In genomic region chr12:8366688-8367087, GRCm38 (mm10) we compare ENCODE assay signal across 16 mouse cellular contexts.
"Had no signal": no experiment of that assay in that cellular context is flagged by ENCODE, and none has a peak within 500 bp of the region (broad histone marks: within the 10 kb centered on the region; RNA-seq: fewer than 3 reads in every experiment).

No protein-coding gene starts in this region.

- H3K9me3 ChIP-seq: liver, embryonic 15.5 days; midbrain, embryonic 13.5 days; midbrain, embryonic 15.5 days; neural tube, embryonic 12.5 days; stomach, embryonic 15.5 days had no signal

- H3K4me1 ChIP-seq: liver, embryonic 15.5 days had no signal

- H3K9ac ChIP-seq: liver, embryonic 15.5 days; liver, postnatal 0 days; midbrain, embryonic 13.5 days; midbrain, embryonic 15.5 days; neural tube, embryonic 12.5 days; stomach, embryonic 15.5 days had no signal

- H3K4me2 ChIP-seq: liver, embryonic 15.5 days; midbrain, embryonic 11.5 days; midbrain, embryonic 13.5 days; midbrain, embryonic 15.5 days; neural tube, embryonic 12.5 days; stomach, embryonic 15.5 days had no signal

- H3K36me3 ChIP-seq: liver, embryonic 15.5 days; midbrain, embryonic 13.5 days; midbrain, embryonic 15.5 days; neural tube, embryonic 12.5 days; stomach, embryonic 15.5 days had no signal

- DNase-seq: liver, postnatal 0 days; lung, adult 2 months; lung, postnatal 14 days; lung, postnatal 36 days; right cerebral cortex, postnatal 14 days; thymus, adult 18-20 months; thymus, postnatal 14 days; thymus, postnatal 36 days had no signal

- H3K4me3 ChIP-seq: liver, embryonic 15.5 days; megakaryocyte, embryonic 14.5 days; midbrain, embryonic 13.5 days; midbrain, embryonic 15.5 days; neural tube, embryonic 12.5 days; stomach, embryonic 15.5 days had no signal

- H3K27me3 ChIP-seq: liver, embryonic 15.5 days; megakaryocyte, embryonic 14.5 days; midbrain, embryonic 13.5 days; midbrain, embryonic 15.5 days; neural tube, embryonic 12.5 days; stomach, embryonic 15.5 days had no signal

- H3K27ac ChIP-seq: liver, embryonic 15.5 days; macrophage; midbrain, embryonic 13.5 days; midbrain, embryonic 15.5 days; neural tube, embryonic 12.5 days; stomach, embryonic 15.5 days had no signal

- ATAC-seq: midbrain, embryonic 13.5 days; midbrain, embryonic 15.5 days had no signal
